Mouse (Mus musculus): ENCODE results near the gene Higd1b. TPM values are rescaled to one million over a fixed set of nuclear protein-coding genes. Genes with fewer than 3 reads are reported as not detected.
A peak's percentile ranks its signal among the peaks of the same experiment; 100 is the strongest.

Higd1b gene
- polyA plus RNA-seq, 1 experiment from 2014 or later, result 13.7 TPM

- WGBS, result 93% methylated on average over 10 of the region's 10 CpGs
- Histone ChIP-seq H3K9ac (no peak overlapping the region), H3K4me2 (no peak overlapping the region), H3K4me3 (no peak overlapping the region), H3K36me3 (replicated peaks) (peaks cover 77% of the 10 kb centered on the region), H3K27me3 (replicated peaks) (no peaks in the 10 kb centered on the region), H3K9me3 (no peaks in the 10 kb centered on the region), H3K27ac (no peak overlapping the region), H3K4me1 (no peaks in the 10 kb centered on the region)
- ATAC-seq (replicated peaks), result no peak
These were observed 10.3 kb downstream of the Higd1b start for GRCm38 (mm10) chr11:102845926-102846325.

GRCm38 (mm10) chr11:102851883-102852282, 16.2 kb downstream of the Higd1b start:
- Histone ChIP-seq H3K36me3 (replicated peaks) (peaks cover 55% of the 10 kb centered on the region), H3K4me3 (no peak overlapping the region), H3K4me2 (no peak overlapping the region), H3K9me3 (no peaks in the 10 kb centered on the region), H3K27me3 (replicated peaks) (no peaks in the 10 kb centered on the region), H3K4me1 (no peaks in the 10 kb centered on the region), H3K9ac (no peak overlapping the region), H3K27ac (no peak overlapping the region)
- no peak for ATAC-seq (replicated peaks)
- 69% methylated on average over 5 of the region's 5 CpGs for WGBS

- H3K27me3 ChIP-seq (replicated peaks), result no peaks in the 10 kb centered on the region
- H3K4me1 ChIP-seq, result no peaks in the 10 kb centered on the region
- H3K4me2 ChIP-seq, result no peak overlapping the region
- H3K27ac ChIP-seq, result no peak overlapping the region
- H3K36me3 ChIP-seq (replicated peaks), result peaks cover 58% of the 10 kb centered on the region
- H3K4me3 ChIP-seq, result no peak overlapping the region
- no peak overlapping the region for H3K9ac ChIP-seq
- H3K9me3 ChIP-seq, result no peaks in the 10 kb centered on the region
- ATAC-seq (replicated peaks), result no peak
These were observed 18.1 kb downstream of the Higd1b start for GRCm38 (mm10) chr11:102853760-102854159.

GRCm38 (mm10) chr11:102855941-102856340, 20.3 kb downstream of the Higd1b start:
- Histone ChIP-seq H3K4me2 (no peak overlapping the region), H3K27ac (no peak overlapping the region), H3K4me3 (no peak overlapping the region), H3K4me1 (no peaks in the 10 kb centered on the region), H3K9me3 (no peaks in the 10 kb centered on the region), H3K27me3 (replicated peaks) (no peaks in the 10 kb centered on the region), H3K9ac (no peak overlapping the region), H3K36me3 (replicated peaks) (peaks cover 49% of the 10 kb centered on the region)
- 90% methylated on average over 6 of the region's 6 CpGs for WGBS
- no peak for ATAC-seq (replicated peaks)

- H3K27ac ChIP-seq, result no peak overlapping the region
- no peaks in the 10 kb centered on the region for H3K4me1 ChIP-seq
- H3K27me3 ChIP-seq (replicated peaks), result no peaks in the 10 kb centered on the region
- no peak overlapping the region for H3K9ac ChIP-seq
- no peak overlapping the region for H3K4me2 ChIP-seq
- WGBS, result 87% methylated on average over 11 of the region's 11 CpGs
- H3K4me3 ChIP-seq, result no peak overlapping the region
- ATAC-seq (replicated peaks), result no peak
- H3K9me3 ChIP-seq, result no peaks in the 10 kb centered on the region
- peaks cover 55% of the 10 kb centered on the region for H3K36me3 ChIP-seq (replicated peaks)
These were observed 23.3 kb downstream of the Higd1b start for GRCm38 (mm10) chr11:102858951-102859350.

- Histone ChIP-seq H3K4me2 (no peak overlapping the region), H3K27me3 (replicated peaks) (no peaks in the 10 kb centered on the region), H3K36me3 (replicated peaks) (peaks cover 46% of the 10 kb centered on the region; the same call in 1 of the 2 replicates), H3K9me3 (no peaks in the 10 kb centered on the region), H3K27ac (no peak overlapping the region), H3K4me3 (no peak overlapping the region), H3K9ac (no peak overlapping the region), H3K4me1 (no peaks in the 10 kb centered on the region)
- no peak for ATAC-seq (replicated peaks)
- 96% methylated on average over 8 of the region's 8 CpGs for WGBS
These were observed 24.3 kb downstream of the Higd1b start for GRCm38 (mm10) chr11:102859933-102860332.

GRCm38 (mm10) chr11:102864272-102864671, 28.6 kb downstream of the Higd1b start:
- no peaks in the 10 kb centered on the region for H3K4me1 ChIP-seq
- WGBS, result 34% methylated on average over 4 of the region's 4 CpGs
- H3K36me3 ChIP-seq (replicated peaks), result peaks cover 47% of the 10 kb centered on the region
- no peaks in the 10 kb centered on the region for H3K9me3 ChIP-seq
- H3K27ac ChIP-seq, result no peak overlapping the region
- H3K27me3 ChIP-seq (replicated peaks), result no peaks in the 10 kb centered on the region
- ATAC-seq (replicated peaks), result no peak
- H3K4me2 ChIP-seq, result no peak overlapping the region
- H3K9ac ChIP-seq, result no peak overlapping the region
- no peak overlapping the region for H3K4me3 ChIP-seq

GRCm38 (mm10) chr11:102874801-102875334, 39.2 kb downstream of the Higd1b start:
- peaks cover 13% of the 10 kb centered on the region for H3K4me1 ChIP-seq
- H3K36me3 ChIP-seq (replicated peaks), result peaks cover 34% of the 10 kb centered on the region
- H3K4me2 ChIP-seq, result no peak overlapping the region
- H3K9me3 ChIP-seq, result no peaks in the 10 kb centered on the region
- H3K27me3 ChIP-seq (replicated peaks), result no peaks in the 10 kb centered on the region
- H3K4me3 ChIP-seq, result no peak overlapping the region
- no peak overlapping the region for H3K27ac ChIP-seq
- ATAC-seq (replicated peaks), result no peak
- H3K9ac ChIP-seq, result no peak overlapping the region
- 88% methylated on average over 7 of the region's 7 CpGs for WGBS

- peaks cover 25% of the 10 kb centered on the region for H3K4me1 ChIP-seq
- peaks cover 21% of the 10 kb centered on the region for H3K36me3 ChIP-seq (replicated peaks)
- no peak overlapping the region for H3K27ac ChIP-seq
- no peak overlapping the region for H3K9ac ChIP-seq
- H3K9me3 ChIP-seq, result no peaks in the 10 kb centered on the region
- peak overlapping the region; percentile 69 for H3K4me2 ChIP-seq
- no peaks in the 10 kb centered on the region for H3K27me3 ChIP-seq (replicated peaks)
- ATAC-seq (replicated peaks), result no peak
- 54% methylated on average over 2 of the region's 2 CpGs for WGBS
- peak overlapping the region; percentile 56 for H3K4me3 ChIP-seq
These were observed 43.9 kb downstream of the Higd1b start for GRCm38 (mm10) chr11:102879558-102879957.

- Histone ChIP-seq H3K9ac (peak within 1 kb of the TSS; percentile 63), H3K4me3 (peak within 1 kb of the TSS; percentile 56), H3K36me3 (replicated peaks) (peaks cover 12% of the 10 kb centered on the region), H3K4me1 (peaks cover 25% of the 10 kb centered on the region), H3K27ac (peak within 1 kb of the TSS; percentile 89), H3K4me2 (peak within 1 kb of the TSS; percentile 69), H3K27me3 (replicated peaks) (no peaks in the 10 kb centered on the region), H3K9me3 (no peaks in the 10 kb centered on the region)
- ATAC-seq (replicated peaks), result peak; percentile 92
- under 1% methylated on average over 62 of the region's 62 CpGs for WGBS
These were observed 45.1 kb downstream of the Higd1b start, which contains the start of the genes Eftud2 and Ccdc103 for GRCm38 (mm10) chr11:102880585-102881313. Gene Eftud2 (minus strand): TSS chr11:102880985. Gene Ccdc103 (plus strand): TSS chr11:102881204.

- peak overlapping the region; percentile 63 for H3K9ac ChIP-seq
- H3K4me2 ChIP-seq, result peak overlapping the region; percentile 69
- peak overlapping the region; percentile 56 for H3K4me3 ChIP-seq
- no peaks in the 10 kb centered on the region for H3K9me3 ChIP-seq
- peaks cover 9% of the 10 kb centered on the region; the same call in 1 of the 2 replicates for H3K36me3 ChIP-seq (replicated peaks)
- peaks cover 25% of the 10 kb centered on the region for H3K4me1 ChIP-seq
- peak overlapping the region; percentile 89 for H3K27ac ChIP-seq
- peak; percentile 51 for ATAC-seq (replicated peaks)
- WGBS, result 18% methylated on average over 13 of the region's 13 CpGs
- no peaks in the 10 kb centered on the region for H3K27me3 ChIP-seq (replicated peaks)
These were observed 45.9 kb downstream of the Higd1b start for GRCm38 (mm10) chr11:102881314-102882198.

GRCm38 (mm10) chr11:102884616-102885219, 49.1 kb downstream of the Higd1b start, which contains the start of gene Fam187a:
Gene Fam187a (plus strand): TSS chr11:102885169.
- Histone ChIP-seq H3K4me3 (no peak within 1 kb of the TSS), H3K27me3 (replicated peaks) (peaks cover 4% of the 10 kb centered on the region; the same call in 1 of the 2 replicates), H3K9me3 (no peaks in the 10 kb centered on the region), H3K4me2 (no peak within 1 kb of the TSS), H3K36me3 (replicated peaks) (no peaks in the 10 kb centered on the region), H3K4me1 (peaks cover 22% of the 10 kb centered on the region), H3K9ac (no peak within 1 kb of the TSS), H3K27ac (no peak within 1 kb of the TSS)
- 58% methylated on average over 10 of the region's 10 CpGs for WGBS
- ATAC-seq (replicated peaks), result no peak
